Mouse (Mus musculus): ENCODE data around the gene Klf1. TPM values are rescaled to one million over a fixed set of nuclear protein-coding genes. Genes with fewer than 3 reads are reported as not detected.

Gene Klf1
- polyA plus RNA-seq, 1 experiment from 2014 or later = 5.4 TPM

DNA sequence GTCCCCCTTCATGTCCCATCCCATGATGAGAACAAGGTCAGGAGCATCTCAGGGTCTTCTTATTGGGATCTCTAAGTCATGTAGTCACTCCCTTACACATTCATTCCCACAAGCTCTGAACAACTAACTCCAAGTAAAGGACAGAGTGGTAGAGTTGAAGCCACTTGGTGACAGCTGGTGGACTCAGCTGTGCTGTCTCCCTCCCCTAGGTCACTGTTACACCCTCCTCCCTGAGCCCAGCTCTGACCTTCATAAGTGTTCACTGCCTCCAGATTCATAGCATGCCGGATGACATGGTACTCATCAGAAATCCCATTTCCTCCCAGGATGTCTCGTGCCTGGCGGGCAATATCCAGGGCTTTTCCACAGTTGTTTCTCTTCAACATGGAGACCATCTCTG, 13.4 kb upstream of the Klf1 start:
- no peaks in the 10 kb centered on the region for H3K9me3 ChIP-seq
- ATAC-seq (ENCODE audit: insufficient number of reproducible peaks, insufficient read depth, low FRiP score, low TSS enrichment) = no peak
- H3K4me3 ChIP-seq = no peak overlapping the region
- peaks cover 6% of the 10 kb centered on the region for H3K4me1 ChIP-seq
- H3K4me2 ChIP-seq (replicated peaks) = no peak overlapping the region
- no peaks in the 10 kb centered on the region for H3K27me3 ChIP-seq
- WGBS = 93% methylated on average over 3 of the region's 3 CpGs
- H3K36me3 ChIP-seq = peaks cover 46% of the 10 kb centered on the region
- H3K9ac ChIP-seq = no peak overlapping the region
- no peak overlapping the region for H3K27ac ChIP-seq

DNA sequence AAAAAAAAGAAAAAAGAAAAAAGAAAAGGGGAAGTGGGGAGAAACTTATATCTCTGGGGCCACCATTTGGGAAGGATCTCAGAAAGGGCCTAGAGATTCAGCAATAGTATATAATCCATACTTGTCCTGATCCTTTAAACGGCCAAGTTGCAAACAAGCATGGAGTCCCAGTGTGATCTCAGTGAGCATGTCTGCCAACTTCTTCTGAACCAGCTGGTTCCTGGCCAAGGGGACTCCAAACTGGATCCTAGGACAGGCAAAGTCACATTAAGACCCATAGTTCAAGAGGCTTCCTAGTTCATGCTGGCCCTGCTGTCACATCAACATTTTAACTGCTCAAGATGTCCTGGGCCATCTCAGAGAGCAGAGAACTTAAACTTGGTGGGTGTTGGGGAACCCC, 12.6 kb upstream of the Klf1 start:
- peaks cover 6% of the 10 kb centered on the region for H3K4me1 ChIP-seq
- peaks cover 46% of the 10 kb centered on the region for H3K36me3 ChIP-seq
- 94% methylated on average over 1 of the region's 1 CpGs for WGBS
- H3K9ac ChIP-seq = no peak overlapping the region
- no peaks in the 10 kb centered on the region for H3K9me3 ChIP-seq
- no peaks in the 10 kb centered on the region for H3K27me3 ChIP-seq
- ATAC-seq (ENCODE audit: insufficient number of reproducible peaks, insufficient read depth, low FRiP score, low TSS enrichment) = no peak
- H3K27ac ChIP-seq = no peak overlapping the region
- H3K4me3 ChIP-seq = no peak overlapping the region
- no peak overlapping the region for H3K4me2 ChIP-seq (replicated peaks)

DNA sequence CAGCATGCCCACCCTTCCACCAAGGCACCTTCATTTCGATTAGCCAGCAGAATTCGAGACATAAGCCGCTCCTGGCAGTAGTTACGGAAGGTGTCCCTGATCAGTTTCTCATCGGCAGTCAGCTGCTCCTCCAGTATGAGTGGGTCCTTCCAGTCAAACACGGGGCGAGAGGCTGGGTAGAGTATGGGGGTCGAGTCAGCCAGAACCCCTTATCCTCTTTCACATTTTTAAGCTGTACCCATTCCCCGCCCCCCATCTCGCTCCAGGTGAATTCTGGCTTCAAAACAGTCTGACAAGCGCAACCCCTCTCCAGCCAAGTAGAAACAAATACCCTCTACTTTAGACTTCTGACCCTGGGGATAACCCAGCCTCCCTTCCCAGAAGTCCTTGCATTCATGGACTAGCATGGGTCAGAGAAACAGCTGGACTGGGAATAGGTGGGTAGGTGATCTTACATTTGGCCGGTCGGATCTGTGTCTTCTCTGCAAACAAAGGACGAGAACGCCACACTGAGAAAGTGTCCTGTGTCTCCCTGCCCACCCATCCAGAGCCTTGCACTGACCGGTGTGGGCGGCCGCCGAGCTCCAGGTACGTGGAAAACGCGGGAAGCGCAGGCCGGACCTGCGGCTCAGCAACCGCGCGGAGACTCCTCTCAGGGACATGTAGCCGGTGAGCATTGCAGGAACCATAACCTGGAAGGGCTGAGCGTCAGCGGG, 8.6 kb upstream of the Klf1 start:
- no peaks in the 10 kb centered on the region for H3K27me3 ChIP-seq
- peak overlapping the region; percentile 89 for H3K4me2 ChIP-seq (replicated peaks)
- ATAC-seq (ENCODE audit: insufficient number of reproducible peaks, insufficient read depth, low FRiP score, low TSS enrichment) = peak; percentile 23; the same call in 1 of the 2 replicates
- 11% methylated on average over 31 of the region's 31 CpGs for WGBS
- peak overlapping the region; percentile 76 for H3K9ac ChIP-seq
- peaks cover 30% of the 10 kb centered on the region for H3K36me3 ChIP-seq
- H3K4me3 ChIP-seq = peak overlapping the region; percentile 82
- H3K27ac ChIP-seq = no peak overlapping the region
- no peaks in the 10 kb centered on the region for H3K9me3 ChIP-seq
- peaks cover 10% of the 10 kb centered on the region for H3K4me1 ChIP-seq

DNA sequence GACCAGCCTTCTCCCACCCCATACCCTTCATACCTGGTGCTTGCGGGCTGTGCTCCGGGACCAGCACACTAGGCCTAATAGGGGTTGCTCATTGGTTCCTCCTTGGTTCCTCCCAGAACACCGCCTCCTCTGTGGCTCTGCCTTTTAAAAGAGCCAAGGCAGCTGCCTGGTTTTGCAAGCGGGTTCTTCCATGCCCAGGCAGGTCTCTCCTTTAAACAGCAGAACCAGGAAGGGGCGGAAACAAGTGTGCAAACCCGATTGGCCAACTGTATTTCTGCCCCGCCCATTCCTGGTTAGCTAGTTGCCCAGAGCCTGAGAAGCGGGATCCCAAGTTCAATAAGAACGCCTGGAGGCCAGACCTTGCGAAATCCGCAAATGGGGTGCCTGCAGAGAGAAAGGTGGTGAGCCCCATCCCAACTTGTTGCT, 8.0 kb upstream of the Klf1 start, which contains the start of gene Gcdh:
Gene Gcdh (minus strand): TSS at position 213 of the 426 bp plus-strand sequence.
- ATAC-seq (ENCODE audit: insufficient number of reproducible peaks, insufficient read depth, low FRiP score, low TSS enrichment) = peak; percentile 97
- Histone ChIP-seq H3K9ac (peak within 1 kb of the TSS; percentile 76), H3K36me3 (peaks cover 24% of the 10 kb centered on the region), H3K4me1 (peaks cover 10% of the 10 kb centered on the region), H3K27me3 (no peaks in the 10 kb centered on the region), H3K27ac (no peak within 1 kb of the TSS), H3K9me3 (no peaks in the 10 kb centered on the region), H3K4me2 (replicated peaks) (peak within 1 kb of the TSS; percentile 89), H3K4me3 (peak within 1 kb of the TSS; percentile 82)
- WGBS = 0% methylated on average over 11 of the region's 11 CpGs

DNA sequence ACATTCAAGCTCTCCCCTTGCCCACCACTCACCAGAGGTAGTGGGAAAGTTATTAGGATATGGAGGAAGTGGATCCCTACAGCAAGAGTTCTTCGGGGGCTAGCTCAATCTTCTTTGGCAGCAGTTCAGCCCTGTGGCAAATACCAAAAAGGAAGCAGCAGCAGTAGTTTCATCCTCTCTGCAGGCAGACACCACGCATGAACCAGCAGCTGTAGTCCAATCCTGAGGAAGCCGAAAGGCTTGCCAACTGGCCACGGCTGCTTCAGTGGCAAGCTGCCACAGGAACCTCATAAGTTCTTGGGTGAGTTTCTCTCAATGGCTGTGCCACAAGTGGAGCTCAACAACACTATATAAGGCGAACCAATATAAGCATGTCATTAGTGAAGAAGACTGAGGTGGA, 5.8 kb upstream of the Klf1 start:
- 85% methylated on average over 5 of the region's 5 CpGs for WGBS
- Histone ChIP-seq H3K27ac (no peak overlapping the region), H3K4me3 (no peak overlapping the region), H3K9ac (no peak overlapping the region), H3K27me3 (no peaks in the 10 kb centered on the region), H3K9me3 (no peaks in the 10 kb centered on the region), H3K4me2 (replicated peaks) (no peak overlapping the region), H3K36me3 (peaks cover 8% of the 10 kb centered on the region; the same call in 1 of the 2 replicates), H3K4me1 (peaks cover 10% of the 10 kb centered on the region)
- no peak for ATAC-seq (ENCODE audit: insufficient number of reproducible peaks, insufficient read depth, low FRiP score, low TSS enrichment)

DNA sequence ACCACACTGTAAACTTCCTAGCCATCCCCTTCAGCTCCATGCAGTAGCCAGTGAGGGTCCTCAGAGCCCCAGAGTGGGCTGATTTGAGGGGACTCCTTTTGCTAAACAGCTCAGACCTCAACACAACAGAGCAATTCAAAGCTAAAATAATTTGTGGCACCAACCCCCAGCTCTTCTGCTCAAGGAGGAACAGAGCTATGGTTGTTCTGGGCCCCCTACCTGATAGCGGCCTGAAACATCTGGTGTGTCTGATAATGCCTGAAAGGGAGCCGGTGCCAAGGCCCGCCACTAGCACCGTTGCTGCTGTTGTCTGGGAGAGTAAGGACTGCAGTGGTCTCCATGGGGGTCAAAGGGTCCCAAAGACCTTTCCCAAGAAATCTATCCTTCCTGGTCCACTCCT, 657 bp upstream of the Klf1 start:
- Histone ChIP-seq H3K27me3 (no peaks in the 10 kb centered on the region), H3K4me2 (replicated peaks) (no peak overlapping the region), H3K36me3 (no peaks in the 10 kb centered on the region), H3K4me1 (peaks cover 5% of the 10 kb centered on the region; the same call in 1 of the 2 replicates), H3K27ac (no peak overlapping the region), H3K4me3 (no peak overlapping the region), H3K9ac (no peak overlapping the region), H3K9me3 (no peaks in the 10 kb centered on the region)
- ATAC-seq (ENCODE audit: insufficient number of reproducible peaks, insufficient read depth, low FRiP score, low TSS enrichment) = no peak
- 65% methylated on average over 4 of the region's 4 CpGs for WGBS

DNA sequence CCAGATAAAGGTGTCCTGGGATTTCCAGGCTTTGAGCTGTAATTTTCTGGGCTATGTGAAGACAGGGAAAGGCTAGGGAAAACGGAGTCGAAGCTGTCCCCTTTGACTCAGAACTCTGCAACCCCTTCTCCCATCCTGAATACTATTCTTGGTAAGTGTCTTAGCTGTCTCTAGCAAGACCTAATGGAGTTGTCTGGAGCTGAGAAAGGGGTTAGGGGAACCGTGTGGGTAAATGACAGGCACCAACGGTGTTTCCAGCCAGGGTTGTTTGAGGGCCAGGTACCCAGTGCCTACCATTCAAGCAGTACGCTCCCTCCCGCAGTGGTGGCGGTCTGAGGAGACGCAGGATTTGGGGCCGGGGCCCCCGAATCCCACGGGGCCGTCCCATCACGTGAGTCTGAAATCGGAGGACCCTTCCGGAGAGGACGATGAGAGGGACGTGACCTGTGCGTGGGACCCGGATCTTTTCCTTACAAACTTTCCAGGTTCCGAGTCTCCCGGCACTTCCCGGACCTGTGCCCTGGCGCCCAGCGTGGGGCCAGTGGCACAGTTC, 715 bp downstream of the Klf1 start:
- no peaks in the 10 kb centered on the region for H3K9me3 ChIP-seq
- 3% methylated on average over 24 of the region's 24 CpGs for WGBS
- H3K4me2 ChIP-seq (replicated peaks) = peak overlapping the region; percentile 94
- H3K9ac ChIP-seq = peak overlapping the region; percentile 74
- H3K4me1 ChIP-seq = peaks cover 5% of the 10 kb centered on the region; the same call in 1 of the 2 replicates
- ATAC-seq (ENCODE audit: insufficient number of reproducible peaks, insufficient read depth, low FRiP score, low TSS enrichment) = 0 out of 2 replicates have a peak, but pooled peaks have one; percentile 5
- no peaks in the 10 kb centered on the region for H3K27me3 ChIP-seq
- H3K36me3 ChIP-seq = no peaks in the 10 kb centered on the region
- peak overlapping the region; percentile 80 for H3K27ac ChIP-seq
- peak overlapping the region; percentile 61 for H3K4me3 ChIP-seq

DNA sequence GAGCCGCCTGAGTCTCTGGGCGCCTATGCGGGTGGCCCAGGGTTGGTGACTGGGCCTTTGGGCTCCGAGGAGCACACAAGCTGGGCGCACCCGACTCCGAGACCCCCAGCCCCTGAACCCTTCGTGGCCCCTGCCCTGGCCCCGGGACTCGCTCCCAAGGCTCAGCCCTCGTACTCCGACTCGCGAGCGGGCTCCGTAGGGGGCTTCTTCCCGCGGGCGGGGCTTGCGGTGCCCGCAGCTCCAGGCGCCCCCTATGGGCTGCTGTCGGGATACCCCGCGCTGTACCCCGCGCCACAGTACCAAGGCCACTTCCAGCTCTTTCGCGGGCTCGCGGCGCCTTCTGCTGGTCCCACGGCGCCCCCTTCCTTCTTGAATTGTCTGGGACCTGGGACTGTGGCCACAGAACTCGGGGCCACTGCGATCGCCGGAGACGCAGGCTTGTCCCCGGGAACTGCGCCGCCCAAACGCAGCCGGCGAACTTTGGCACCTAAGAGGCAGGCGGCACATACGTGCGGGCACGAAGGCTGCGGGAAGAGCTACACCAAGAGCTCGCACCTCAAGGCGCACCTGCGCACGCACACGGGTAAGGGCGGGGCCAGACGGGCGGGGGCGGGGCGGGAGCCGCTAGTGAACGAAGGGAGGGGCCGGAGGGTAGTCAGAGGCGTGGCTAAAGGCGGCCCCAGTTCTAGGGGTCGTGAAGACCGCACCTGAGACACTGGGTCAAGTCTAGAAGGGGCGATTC, 1.4 kb downstream of the Klf1 start:
- H3K9me3 ChIP-seq = no peaks in the 10 kb centered on the region
- no peaks in the 10 kb centered on the region for H3K27me3 ChIP-seq
- peak; percentile 66; the same call in 1 of the 2 replicates for ATAC-seq (ENCODE audit: insufficient number of reproducible peaks, insufficient read depth, low FRiP score, low TSS enrichment)
- H3K4me2 ChIP-seq (replicated peaks) = peak overlapping the region; percentile 94
- H3K9ac ChIP-seq = peak overlapping the region; percentile 74
- H3K36me3 ChIP-seq = no peaks in the 10 kb centered on the region
- peak overlapping the region; percentile 61 for H3K4me3 ChIP-seq
- under 1% methylated on average over 65 of the region's 68 CpGs for WGBS
- peaks cover 5% of the 10 kb centered on the region; the same call in 1 of the 2 replicates for H3K4me1 ChIP-seq
- peak overlapping the region; percentile 80 for H3K27ac ChIP-seq

DNA sequence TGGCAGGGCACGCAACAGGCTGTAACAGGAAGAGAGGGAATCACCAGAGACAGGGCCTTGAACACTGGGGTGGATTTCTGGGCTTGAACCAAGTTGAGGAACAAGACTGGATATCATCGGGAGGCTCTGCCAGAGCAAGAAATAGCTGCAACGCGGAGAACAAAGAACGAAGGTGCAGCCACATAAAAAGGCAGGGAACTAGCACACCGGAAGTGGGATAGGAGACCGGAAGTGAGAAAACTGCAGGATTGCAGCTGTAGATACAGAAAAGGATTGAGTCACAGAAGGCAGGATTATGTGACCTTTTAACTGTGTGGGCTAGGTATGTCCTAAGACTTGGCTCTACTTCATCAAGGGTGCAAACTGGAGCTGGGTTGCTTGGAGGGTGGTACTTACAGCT, 2.6 kb downstream of the Klf1 start:
- no peak overlapping the region for H3K27ac ChIP-seq
- 90% methylated on average over 7 of the region's 7 CpGs for WGBS
- H3K9ac ChIP-seq = no peak overlapping the region
- H3K4me2 ChIP-seq (replicated peaks) = no peak overlapping the region
- no peaks in the 10 kb centered on the region for H3K36me3 ChIP-seq
- no peak overlapping the region for H3K4me3 ChIP-seq
- H3K4me1 ChIP-seq = peaks cover 10% of the 10 kb centered on the region; the same call in 1 of the 2 replicates
- H3K27me3 ChIP-seq = peaks cover 2% of the 10 kb centered on the region; the same call in 1 of the 2 replicates
- no peaks in the 10 kb centered on the region for H3K9me3 ChIP-seq
- ATAC-seq (ENCODE audit: insufficient number of reproducible peaks, insufficient read depth, low FRiP score, low TSS enrichment) = no peak

DNA sequence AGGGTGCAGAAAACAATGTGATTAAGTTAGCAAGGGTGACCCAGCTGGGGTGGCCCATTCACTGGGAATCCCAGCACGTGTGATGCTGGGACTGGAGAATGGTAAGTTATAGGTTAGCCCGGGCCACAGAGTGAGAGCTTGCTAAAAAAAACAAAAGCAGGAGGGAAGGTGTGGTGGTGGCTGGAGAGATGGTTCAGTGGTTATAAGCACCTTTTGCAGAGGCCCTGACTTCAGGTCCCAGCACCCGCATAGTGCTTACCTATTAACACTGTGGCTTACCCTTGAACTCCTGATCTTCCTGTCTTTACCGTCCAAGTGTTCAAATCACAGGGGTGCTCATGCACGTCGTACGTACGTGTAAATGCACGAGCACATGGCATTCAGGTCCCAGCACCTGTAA, 5.3 kb downstream of the Klf1 start:
- H3K4me2 ChIP-seq (replicated peaks) = no peak overlapping the region
- WGBS = 90% methylated on average over 9 of the region's 9 CpGs
- no peak overlapping the region for H3K9ac ChIP-seq
- ATAC-seq (ENCODE audit: insufficient number of reproducible peaks, insufficient read depth, low FRiP score, low TSS enrichment) = no peak
- peaks cover 28% of the 10 kb centered on the region for H3K27me3 ChIP-seq
- peaks cover 16% of the 10 kb centered on the region; the same call in 1 of the 2 replicates for H3K4me1 ChIP-seq
- H3K4me3 ChIP-seq = no peak overlapping the region
- H3K27ac ChIP-seq = no peak overlapping the region
- no peaks in the 10 kb centered on the region for H3K9me3 ChIP-seq
- H3K36me3 ChIP-seq = no peaks in the 10 kb centered on the region; the same call in 1 of the 2 replicates

DNA sequence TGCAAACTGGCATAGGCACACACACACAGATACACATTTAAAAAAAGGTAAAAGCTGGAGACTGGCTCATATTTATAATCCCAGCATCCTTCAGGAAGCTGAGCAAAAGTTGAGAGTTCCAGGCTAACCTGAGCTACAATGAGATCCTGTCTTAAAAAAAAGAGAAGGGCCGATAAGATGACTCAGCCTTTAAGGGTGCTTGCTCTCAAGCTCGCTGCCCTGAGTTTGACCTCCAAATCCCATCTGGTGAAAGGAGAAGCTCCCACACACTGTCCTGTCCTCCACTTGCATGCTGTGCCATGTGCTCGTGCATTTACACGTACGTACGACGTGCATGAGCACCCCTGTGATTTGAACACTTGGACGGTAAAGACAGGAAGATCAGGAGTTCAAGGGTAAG, 5.8 kb downstream of the Klf1 start:
- Histone ChIP-seq H3K4me2 (replicated peaks) (no peak overlapping the region; the same call in 1 of the 2 replicates), H3K36me3 (no peaks in the 10 kb centered on the region; the same call in 1 of the 2 replicates), H3K27me3 (peaks cover 33% of the 10 kb centered on the region), H3K9me3 (no peaks in the 10 kb centered on the region), H3K4me1 (peaks cover 19% of the 10 kb centered on the region), H3K9ac (no peak overlapping the region), H3K4me3 (no peak overlapping the region), H3K27ac (no peak overlapping the region)
- WGBS = 73% methylated on average over 8 of the region's 8 CpGs
- no peak for ATAC-seq (ENCODE audit: insufficient number of reproducible peaks, insufficient read depth, low FRiP score, low TSS enrichment)

All from embryonic facial prominence, embryonic 12.5 days (tissue).